8 mouse cellular contexts compared by ENCODE assay signal in the genomic region with DNA sequence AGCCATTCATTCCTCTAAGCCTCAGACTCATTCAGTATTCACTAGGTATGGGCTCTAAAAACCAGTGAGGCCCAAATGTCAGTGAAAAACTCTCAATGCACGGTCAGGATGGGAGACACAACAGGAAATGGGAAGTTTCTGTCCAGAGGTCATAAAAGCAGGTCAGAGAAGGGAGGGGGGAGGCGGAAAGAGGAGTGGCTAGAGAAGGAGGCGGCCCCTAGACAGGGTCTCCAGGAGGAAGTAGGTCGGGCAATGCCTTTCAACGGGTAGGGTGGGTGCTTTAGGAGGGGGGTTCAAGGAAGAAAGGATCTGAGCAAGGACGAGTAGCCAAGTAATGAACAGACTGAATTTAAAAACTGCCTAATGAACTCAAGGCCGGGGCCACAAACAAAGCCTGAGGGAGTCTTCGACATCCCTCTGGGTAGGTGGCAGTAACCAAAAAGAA. TPM values are rescaled to one million over a fixed set of nuclear protein-coding genes. Genes with fewer than 3 reads are reported as not detected.
DNase-seq lines count a peak whose midpoint lies in the region; ATAC-seq and TF ChIP-seq lines count a peak whose summit lies in the region.
"Had no signal": no experiment of that assay in that cellular context is flagged by ENCODE, and none has a peak within 500 bp of the region (broad histone marks: within the 10 kb centered on the region; RNA-seq: fewer than 3 reads in every experiment).

No protein-coding gene starts in this region.

- TF ChIP-seq POLR2A in cortical plate, adult 2 months (IDR thresholded peaks at IDR 0.05; ENCODE audit: extremely low read depth, insufficient read depth, low read length): no peak

- no peaks in the 10 kb centered on the region for H3K4me1 ChIP-seq in cortical plate, adult 2 months (ENCODE audit: control insufficient read depth, insufficient read depth, low read length)

- TF ChIP-seq CTCF in cortical plate, adult 2 months (IDR thresholded peaks at IDR 0.05; ENCODE audit: extremely low read depth, insufficient read depth, low read length): no peak

- H3K27ac ChIP-seq in cortical plate, adult 2 months (ENCODE audit: insufficient read depth, low read length): 0 out of 2 replicates have a peak overlapping the region, but pooled peaks have one; percentile 42

- ATAC-seq in megakaryocyte, adult 5-6 weeks (ENCODE audit: poor library complexity, severe bottlenecking): peak; percentile 78

- peak; percentile 97 for DNase-seq in R1 (ENCODE audit: low read depth, low spot score)
- peak; percentile 64 to 70 for DNase-seq in heart, postnatal 10 days
- peak; percentile 74 to 81 for DNase-seq in kidney, postnatal 25 days
- peak; percentile 86 for DNase-seq in yolk sac, embryonic 10.5 days (ENCODE audit: low spot score)
- no peak for DNase-seq in spleen, postnatal 4 days (ENCODE audit: low spot score in 2 of 2)

- H3K4me3 ChIP-seq in cortical plate, adult 2 months (ENCODE audit: insufficient read depth, low read length): no peak overlapping the region

- intact Hi-C loops in heart, postnatal 10 days (cut with DNase I): loop anchor here (2.0 kb wide), 1 partner anchor 22 kb away; no protein-coding TSS in a partner anchor

RNA-seq across cellular contexts. Expression of a gene that starts 17.1 kb away (rescaled TPM):
- polyA plus RNA-seq in cortical plate, adult 2 months (2012; rRNA removed): not detected in 2 replicates
- not detected for total RNA-seq in heart, postnatal 10 days (2021)
- total RNA-seq in megakaryocyte, adult 5-6 weeks (2015): not detected in 2 replicates
- total RNA-seq in megakaryocyte, adult 5-6 weeks (2017): not detected in 2 replicates
- total RNA-seq: hematopoietic stem cell, adult 5-6 weeks had no signal

RNA-seq across cellular contexts. Expression of a gene that starts 19.6 kb away (rescaled TPM):
- 35.9 and 37.6 TPM in 2 replicates for polyA plus RNA-seq in cortical plate, adult 2 months (2012; rRNA removed)
- total RNA-seq in heart, postnatal 10 days (2021): 10 to 100 TPM; 88.3 to 99.0 TPM
- total RNA-seq in megakaryocyte, adult 5-6 weeks (2015): 23.8 and 31.2 TPM in 2 replicates
- 22.9 and 32.6 TPM in 2 replicates for total RNA-seq in megakaryocyte, adult 5-6 weeks (2017)

RNA-seq across cellular contexts. Expression of a gene that starts 40.2 kb away (rescaled TPM):
- 0.21 and 2.1 TPM in 2 replicates for polyA plus RNA-seq in cortical plate, adult 2 months (2012; rRNA removed)
- total RNA-seq in heart, postnatal 10 days (2021): not detected
- total RNA-seq in megakaryocyte, adult 5-6 weeks (2015): 0.67 TPM in 1 of 2 replicates, not detected in the other
- total RNA-seq in megakaryocyte, adult 5-6 weeks (2017): not detected in 2 replicates

RNA-seq across cellular contexts. Expression of a gene that starts 45.9 kb away (rescaled TPM):
- 980 and 997 TPM in 2 replicates for polyA plus RNA-seq in cortical plate, adult 2 months (2012; rRNA removed)
- total RNA-seq in heart, postnatal 10 days (2021): 1,000 to 10,000 TPM; 1,000 to 1,054 TPM
- total RNA-seq in megakaryocyte, adult 5-6 weeks (2015): 448 and 487 TPM in 2 replicates
- 829 and 973 TPM in 2 replicates for total RNA-seq in megakaryocyte, adult 5-6 weeks (2017)

RNA-seq across cellular contexts. Expression of a gene that starts 55.3 kb away (rescaled TPM):
- polyA plus RNA-seq in cortical plate, adult 2 months (2012; rRNA removed): 52.4 and 52.6 TPM in 2 replicates
- 10 to 100 TPM; 34.5 to 36.8 TPM for total RNA-seq in heart, postnatal 10 days (2021)
- 33.7 and 44.9 TPM in 2 replicates for total RNA-seq in megakaryocyte, adult 5-6 weeks (2015)
- total RNA-seq in megakaryocyte, adult 5-6 weeks (2017): 48.2 and 52.2 TPM in 2 replicates

Comparison
In these comparisons a context has a peak if more than half of its experiments do, and no peak if none do; other contexts are left out.
1. DNase-seq: peak in R1 (single experiment), heart, postnatal 10 days (2 of 2), kidney, postnatal 25 days (2 of 2) and yolk sac, embryonic 10.5 days (single experiment); none in spleen, postnatal 4 days (0 of 2).